Mouse (Mus musculus) right cerebral cortex, postnatal 14 days (tissue): Measurements from ENCODE around the gene Serpina12.

Experiments
- DNase-seq: peaks from one replicate; pipeline ENCODE4 v3.0.0; 2022

Gene Serpina12

DNA sequence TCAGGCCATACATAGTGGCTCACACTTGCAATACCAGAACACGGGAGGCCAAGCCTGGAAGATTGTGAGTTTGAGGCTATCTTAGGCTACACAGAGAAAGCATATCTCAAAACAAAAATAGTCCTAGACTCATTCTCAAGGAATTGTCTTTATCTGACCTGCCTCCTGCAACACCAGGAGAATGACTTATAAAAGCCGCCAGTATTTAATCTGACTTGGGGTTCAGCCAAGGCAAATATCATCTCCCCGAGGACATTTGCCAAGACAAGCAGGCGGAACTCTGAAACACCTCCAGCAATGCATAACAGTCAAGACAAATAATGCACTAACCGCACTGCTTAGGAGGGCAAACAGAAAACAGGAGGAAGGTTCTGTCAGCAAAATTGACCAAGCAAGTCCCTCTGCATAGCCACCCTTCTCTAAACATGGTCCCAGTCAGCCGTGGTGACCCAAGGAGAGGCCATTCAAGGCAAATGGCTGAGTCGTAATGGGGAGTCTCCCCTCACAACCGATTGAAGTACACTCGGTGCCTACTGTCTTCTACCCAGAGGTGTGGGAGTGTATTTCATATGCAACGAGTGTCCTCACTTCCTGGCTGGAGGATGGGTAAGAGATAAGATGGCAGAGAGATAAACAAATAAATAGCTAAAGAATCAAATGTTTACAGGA is 41.5 kb downstream of the Serpina12 start:
- DNase-seq, result no peak

DNA sequence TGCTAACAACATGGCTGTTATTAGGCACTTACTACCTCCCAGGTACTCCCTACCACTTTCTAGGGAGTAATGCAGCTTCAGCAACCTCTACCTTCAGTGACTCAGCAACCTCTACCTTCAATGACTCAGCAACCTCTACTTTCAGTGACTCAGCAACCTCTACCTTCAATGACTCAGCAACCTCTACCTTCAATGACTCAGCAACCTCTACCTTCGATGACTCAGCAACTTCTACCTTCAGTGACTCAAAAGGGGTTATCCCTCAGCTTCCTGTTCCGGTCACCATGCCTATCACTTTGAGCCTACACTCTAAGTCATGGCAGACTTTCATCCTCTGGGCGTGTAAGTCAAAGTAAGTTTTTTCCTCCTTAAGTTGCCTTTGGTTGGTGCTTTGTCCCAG is 43.6 kb downstream of the Serpina12 start:
- no peak for DNase-seq

DNA sequence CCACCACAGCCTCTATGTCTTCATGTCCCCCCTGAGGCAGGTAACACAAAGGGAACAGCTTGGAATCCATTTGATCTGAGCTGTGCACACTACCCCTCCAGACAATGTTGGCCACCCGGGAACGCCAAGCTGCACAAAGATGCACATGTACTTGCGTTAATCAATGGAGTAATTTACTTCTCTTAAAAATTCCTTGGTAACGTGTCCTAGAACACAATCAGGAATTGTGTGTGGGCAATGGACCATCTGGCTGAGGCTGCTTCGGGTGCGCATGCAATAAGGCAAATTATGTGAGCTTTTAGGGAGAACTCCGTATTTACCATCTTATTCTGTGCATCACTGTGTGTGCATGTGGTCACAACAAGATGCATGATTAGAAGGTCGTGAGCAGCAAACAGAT is 44.6 kb downstream of the Serpina12 start:
- no peak for DNase-seq

- DNase-seq, result no peak
Measured at GRCm38 (mm10) chr12:103996513-103996912, 47.7 kb downstream of the Serpina12 start.

GRCm38 (mm10) chr12:103995292-103996072 is 48.8 kb downstream of the Serpina12 start:
- DNase-seq, result peak; percentile 74

DNA sequence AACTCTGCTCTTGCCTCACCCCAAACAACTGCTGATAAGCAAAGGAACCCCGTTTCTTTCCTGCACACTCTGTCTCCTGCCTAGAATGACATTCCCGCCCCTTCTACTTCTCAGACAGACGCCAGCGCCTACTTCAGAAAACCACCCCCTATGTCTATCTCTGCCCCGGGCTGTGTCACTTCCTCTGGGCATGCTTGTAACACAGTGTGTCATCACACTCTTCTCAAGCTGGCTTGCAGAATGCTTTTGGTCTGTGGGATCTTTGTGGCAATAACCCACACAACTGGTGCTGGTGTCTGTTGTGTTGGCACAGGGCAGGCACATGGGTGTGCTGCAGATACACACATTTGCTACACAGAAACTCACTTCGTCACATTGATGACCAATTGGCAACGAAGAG is 51.3 kb downstream of the Serpina12 start:
- no peak for DNase-seq

DNA sequence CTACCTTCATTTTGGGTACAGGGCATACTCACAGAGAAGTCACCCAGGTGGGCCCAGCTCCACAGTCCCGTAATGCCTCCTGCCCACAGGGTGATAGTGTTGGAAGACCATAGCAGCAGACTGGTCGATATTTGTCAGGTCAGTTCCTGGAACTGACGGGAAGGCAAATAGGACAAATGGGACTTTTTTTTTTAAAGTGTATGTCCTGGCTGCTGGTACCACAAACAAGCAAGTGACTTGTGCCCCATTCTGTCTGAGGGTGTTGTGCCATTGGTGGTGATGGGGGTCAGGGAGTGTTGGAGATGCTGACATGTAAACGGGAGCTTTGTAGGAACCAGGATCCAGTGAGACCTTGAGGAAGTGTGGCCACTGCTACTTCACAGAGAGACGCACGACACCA is 54.4 kb downstream of the Serpina12 start, which contains the start of gene Serpina11:
TSS of gene Serpina11 (minus strand) at position 101 of the 400 bp plus-strand sequence.
- DNase-seq, result no peak

DNA sequence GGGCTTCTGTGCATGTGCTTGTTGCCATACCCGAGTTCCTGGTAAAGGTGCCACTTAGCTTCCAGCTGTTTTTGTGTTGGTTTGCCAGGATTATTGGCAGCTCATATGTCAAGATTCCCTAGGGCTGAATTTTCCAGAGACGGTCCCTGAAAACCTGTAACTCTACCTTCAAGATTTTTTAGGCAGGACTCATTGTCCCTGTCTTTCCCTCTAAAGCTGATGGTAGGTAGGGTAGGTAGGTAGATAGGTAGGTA is 54.8 kb downstream of the Serpina12 start:
- DNase-seq, result no peak

GRCm38 (mm10) chr12:103988754-103989513 is 55.3 kb downstream of the Serpina12 start:
- DNase-seq, result no peak

DNA sequence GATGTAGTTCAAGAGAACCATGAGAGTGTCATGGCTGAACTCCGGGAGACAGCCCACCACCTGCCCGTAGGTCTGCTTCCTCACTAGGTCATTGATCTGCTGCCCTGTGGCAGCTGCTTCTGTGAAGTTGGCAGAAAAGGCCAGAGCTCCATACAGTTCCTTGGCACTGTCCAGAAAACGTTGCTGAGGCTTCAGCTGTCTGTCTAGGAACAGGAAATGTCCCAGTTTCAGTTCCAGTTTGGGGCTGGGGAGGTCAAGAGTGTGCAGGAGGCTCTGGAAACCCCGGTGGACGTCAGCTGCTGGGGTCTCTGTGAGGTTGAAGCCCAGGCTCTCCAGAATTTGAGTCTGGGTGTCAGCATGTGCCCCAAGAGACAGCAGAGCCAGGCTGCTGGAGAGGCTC is 58.4 kb downstream of the Serpina12 start:
- no peak for DNase-seq

GRCm38 (mm10) chr12:103984935-103985334 is 59.3 kb downstream of the Serpina12 start:
- peak; percentile 78 for DNase-seq

GRCm38 (mm10) chr12:103981646-103982360 is 62.4 kb downstream of the Serpina12 start:
- no peak for DNase-seq
